Mouse (Mus musculus) forebrain, embryonic 14.5 days (tissue): ENCODE data around the gene Cyp2b13. TPM values are rescaled to one million over a fixed set of nuclear protein-coding genes. Genes with fewer than 3 reads are reported as not detected.
"Not testable (repeated sequence)": the region's sequence is repeated elsewhere in the genome, so short reads cannot be mapped to it uniquely, and the experiment has no call there.

Source experiments
- ATAC-seq: fragments of 200-750 bp; cut with Nextera tagmentation; 2 replicates; pipeline ENCODE4 v1.8.0; 2017; ENCODE audit warnings: mild to moderate bottlenecking, moderate library complexity
- DNase-seq: peaks from one replicate; pipeline ENCODE4 v3.0.0-alpha.2; 2015; ENCODE audit warnings: low spot score
- H3K27ac ChIP-seq: fragments of 300-500 bp; sonication (generic); 2 replicates; pipeline ENCODE4 v1.5.1; 2014; ENCODE audit warnings: low read depth, mild to moderate bottlenecking, control low read depth, low read length, moderate library complexity
- H3K27me3 ChIP-seq: fragments of 300-500 bp; sonication (generic); replicated peaks from 2 replicates; pipeline ENCODE4 v1.6.1; 2014; ENCODE audit warnings: low read length, control low read depth, mixed read lengths; ENCODE audit not compliant: control insufficient read depth, insufficient read depth
- H3K36me3 ChIP-seq: fragments of 300-500 bp; sonication (generic); 2 replicates; pipeline ENCODE4 v1.6.1; 2014; ENCODE audit warnings: low read length, control low read depth; ENCODE audit not compliant: control insufficient read depth, insufficient read depth
- H3K4me1 ChIP-seq: fragments of 300-500 bp; sonication (generic); 2 replicates; pipeline ENCODE4 v1.6.1; 2014; ENCODE audit warnings: antibody characterized with exemption, low read length, control low read depth; ENCODE audit not compliant: control insufficient read depth, insufficient read depth
- H3K4me2 ChIP-seq: fragments of 300-500 bp; sonication (generic); 2 replicates; pipeline ENCODE4 v1.6.1; 2014; ENCODE audit warnings: mild to moderate bottlenecking, control low read depth, low read length
- H3K4me3 ChIP-seq: fragments of 300-500 bp; sonication (generic); 2 replicates; pipeline ENCODE4 v1.5.1; 2014; ENCODE audit warnings: low read depth, low read length, control low read depth
- H3K9ac ChIP-seq: fragments of 300-500 bp; sonication (generic); 2 replicates; pipeline ENCODE4 v1.6.1; 2014; ENCODE audit warnings: mild to moderate bottlenecking, low read length, control low read depth, moderate library complexity
- H3K9me3 ChIP-seq: fragments of 300-500 bp; sonication (generic); replicated peaks from 2 replicates; pipeline ENCODE4 v1.6.1; 2016; ENCODE audit warnings: low read length, control low read depth, mixed read lengths; ENCODE audit not compliant: control insufficient read depth
- WGBS: fragments of 180-500 bp; shearing (Covaris S2); extraction: QIAGEN DNeasy Blood & Tissue Kit; methylation state at CpG from one replicate; pipeline ENCODE4 v1.1.7; 2014; 5-methylcytosine and 5-hydroxymethylcytosine counted together
- polyA plus RNA-seq: library from polyadenylated mRNA; unstranded; fragments of >200 nt; fragmentation: Nextera tagmentation; extraction: Ambion mirVana; gene quantifications from 2 replicates; pipeline ENCODE4 v1.2.1, GENCODE M21; 2014

Gene Cyp2b13
- not detected in 2 replicates for polyA plus RNA-seq

DNA sequence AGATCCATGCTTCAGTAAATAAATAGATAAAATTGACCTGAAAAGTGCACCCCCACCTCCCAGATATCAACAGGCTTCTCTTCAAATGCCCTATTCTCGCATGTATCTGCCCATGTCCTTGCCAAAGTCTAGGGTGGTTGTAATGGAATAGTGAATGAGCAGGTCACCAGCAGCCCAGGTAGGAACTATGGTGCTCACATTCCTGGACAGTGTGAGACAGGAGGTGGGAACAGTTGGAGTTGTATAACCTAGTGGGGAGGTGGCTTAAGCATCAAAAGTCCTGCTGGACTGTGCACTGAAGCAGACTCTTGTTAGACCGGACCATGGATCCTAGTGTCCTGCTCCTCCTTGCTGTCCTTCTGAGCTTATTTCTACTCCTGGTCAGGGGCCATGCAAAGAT is at the start of gene Cyp2b13:
Gene Cyp2b13 (plus strand): TSS at position 301 of the 400 bp plus-strand sequence.
- not testable (repeated sequence) for ATAC-seq, DNase-seq, H3K4me3 ChIP-seq, H3K9me3 ChIP-seq, H3K9ac ChIP-seq, H3K36me3 ChIP-seq, H3K27ac ChIP-seq, H3K4me2 ChIP-seq, H3K27me3 ChIP-seq, H3K4me1 ChIP-seq
- WGBS, result 73% methylated on average over 1 of the region's 2 CpGs

DNA sequence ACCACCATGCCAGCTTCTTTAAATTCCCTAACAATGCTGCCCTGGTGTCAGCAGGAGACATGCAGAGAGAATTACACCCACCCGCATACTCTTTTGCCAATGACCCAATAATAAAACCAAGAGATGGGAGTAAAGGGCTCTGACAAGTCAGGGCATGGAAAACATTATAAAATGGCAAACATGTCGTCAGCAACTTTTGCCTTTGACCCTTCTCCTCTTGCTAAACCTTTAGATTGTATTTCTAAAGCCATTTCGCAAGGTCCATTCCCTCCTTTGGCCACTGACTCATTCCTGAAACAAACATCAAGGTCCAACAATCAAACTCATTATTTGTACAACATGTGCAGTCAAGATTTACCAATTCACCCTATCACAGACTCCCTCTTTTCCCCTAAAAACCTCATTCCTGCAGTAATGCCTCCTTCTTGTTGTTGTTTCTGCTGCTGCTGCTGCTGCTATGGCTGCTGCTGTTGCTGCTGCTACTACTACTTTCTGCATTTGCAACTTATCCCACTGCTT is 41.4 kb upstream of the Cyp2b13 start:
- H3K4me3 ChIP-seq, H3K36me3 ChIP-seq, H3K9me3 ChIP-seq, DNase-seq, H3K4me2 ChIP-seq, ATAC-seq, H3K4me1 ChIP-seq, H3K27ac ChIP-seq, H3K27me3 ChIP-seq, H3K9ac ChIP-seq: not testable (repeated sequence)
- WGBS, result 80% methylated on average over 1 of the region's 3 CpGs

DNA sequence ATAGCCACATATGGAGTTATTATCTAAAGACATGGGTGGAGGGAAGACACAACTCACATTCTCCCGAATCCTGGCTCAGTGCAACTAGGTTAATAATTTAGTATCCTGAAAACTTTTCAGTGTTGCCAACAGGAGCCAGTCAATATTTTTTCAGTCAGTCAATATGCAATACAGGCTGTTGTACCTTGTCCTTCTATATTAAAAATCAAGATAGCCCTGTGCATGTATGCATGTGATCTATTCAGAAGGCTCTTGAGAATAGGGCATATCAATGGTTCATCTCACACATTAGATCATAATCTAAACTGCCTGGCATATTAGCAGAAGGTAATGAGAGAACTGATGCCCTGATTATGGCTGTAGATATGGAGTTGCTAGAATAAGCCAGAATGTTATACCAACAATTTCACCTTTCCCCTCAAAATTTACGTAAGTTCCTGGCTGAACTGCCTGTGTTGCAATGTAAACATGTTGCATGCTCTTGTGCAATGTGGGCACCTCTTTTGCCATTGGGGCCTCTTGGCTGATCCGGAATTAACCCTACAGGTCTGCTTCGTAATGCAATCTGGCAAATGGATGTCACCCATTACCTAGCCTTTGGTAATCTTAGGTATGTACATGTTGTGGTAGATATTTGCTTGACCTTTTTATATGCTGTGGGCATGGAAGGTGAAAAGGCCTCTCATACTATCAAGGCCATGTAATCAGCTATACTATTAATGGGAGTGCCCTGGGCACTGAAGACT is 6.2 kb upstream of the Cyp2b13 start:
- H3K9me3 ChIP-seq, ATAC-seq, H3K4me2 ChIP-seq, H3K36me3 ChIP-seq, DNase-seq, H3K4me1 ChIP-seq, H3K4me3 ChIP-seq, H3K27ac ChIP-seq, H3K9ac ChIP-seq, H3K27me3 ChIP-seq: not testable (repeated sequence)
- WGBS, result 79% methylated on average over 3 of the region's 4 CpGs

DNA sequence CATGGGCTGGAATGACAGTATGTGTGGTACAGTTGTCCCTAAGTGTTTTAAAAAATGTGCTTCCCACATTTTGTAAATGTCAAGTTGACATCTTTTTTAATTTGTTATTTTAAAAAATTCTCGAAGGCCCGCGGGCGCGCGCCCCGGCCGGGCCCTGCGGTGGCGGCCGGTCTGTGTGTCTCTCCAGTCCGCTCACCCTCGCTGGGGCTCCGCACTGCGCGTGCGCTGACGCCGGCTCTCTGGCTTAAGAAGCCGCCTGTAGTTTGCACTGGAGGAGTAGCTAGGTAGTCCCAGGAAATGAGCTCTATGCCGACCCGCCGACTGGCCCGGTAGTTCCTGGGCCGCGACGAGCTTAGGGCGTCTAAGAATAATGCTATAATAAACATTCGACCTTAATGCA is 10.4 kb downstream of the Cyp2b13 start:
- H3K36me3 ChIP-seq, H3K4me1 ChIP-seq, H3K27me3 ChIP-seq, ATAC-seq, H3K9me3 ChIP-seq, H3K27ac ChIP-seq, H3K4me2 ChIP-seq, DNase-seq, H3K9ac ChIP-seq, H3K4me3 ChIP-seq: not testable (repeated sequence)
- WGBS, result 67% methylated on average over 29 of the region's 29 CpGs

DNA sequence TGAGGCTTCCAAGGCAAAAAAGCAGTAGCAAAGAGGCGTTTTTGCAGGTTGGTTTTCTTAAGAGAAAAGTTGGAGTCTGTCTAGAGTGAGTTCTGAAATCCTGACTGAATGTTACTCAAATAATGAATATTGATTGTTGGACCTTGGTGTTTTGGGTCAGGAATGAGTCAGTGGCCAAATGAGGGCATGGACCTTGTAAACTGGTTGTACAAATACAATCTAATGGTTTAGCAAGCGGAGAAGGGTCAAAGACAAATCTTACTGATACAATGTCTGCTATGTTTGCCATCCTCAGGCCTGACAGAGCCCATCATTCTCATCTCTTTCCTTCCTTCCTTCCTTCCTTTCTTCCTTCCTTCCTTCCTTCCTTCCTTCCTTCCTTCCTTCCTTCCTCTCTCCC is 21.3 kb downstream of the Cyp2b13 start:
- Histone ChIP-seq H3K9me3 (0 out of 2 replicates have a peak, but pooled peaks cover 7% of the 10 kb centered on the region), H3K4me3 (no peak overlapping the region), H3K27ac (no peak overlapping the region), H3K4me2 (no peak overlapping the region), H3K36me3 (no peaks in the 10 kb centered on the region), H3K27me3 (no peaks in the 10 kb centered on the region), H3K9ac (no peak overlapping the region), H3K4me1 (no peaks in the 10 kb centered on the region)
- no peak for DNase-seq
- 74% methylated on average over 2 of the region's 2 CpGs for WGBS
- ATAC-seq, result no peak

DNA sequence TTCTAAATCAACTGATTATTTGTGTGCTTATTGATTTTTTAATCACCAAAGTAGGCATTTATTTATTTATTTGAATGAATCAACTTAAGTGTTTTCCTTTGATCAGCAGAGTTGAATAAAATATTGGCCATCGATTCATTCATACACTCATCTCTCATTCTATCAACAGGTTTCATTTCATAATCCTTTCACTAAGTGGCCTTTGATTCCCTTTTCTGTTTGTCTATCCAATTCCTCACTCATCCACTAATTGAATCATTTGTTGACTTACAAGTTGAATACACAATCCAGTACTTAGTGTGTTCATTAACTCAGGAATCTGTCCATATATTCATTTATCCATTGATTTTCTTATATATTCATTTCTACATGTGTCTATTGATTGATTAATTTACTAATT is 26.1 kb downstream of the Cyp2b13 start:
- Histone ChIP-seq H3K27ac (no peak overlapping the region), H3K4me2 (no peak overlapping the region), H3K27me3 (no peaks in the 10 kb centered on the region), H3K4me3 (no peak overlapping the region), H3K9me3 (peaks cover 8% of the 10 kb centered on the region), H3K36me3 (no peaks in the 10 kb centered on the region), H3K9ac (no peak overlapping the region), H3K4me1 (no peaks in the 10 kb centered on the region)
- WGBS, result 98% methylated on average over 1 of the region's 1 CpGs
- DNase-seq, result no peak
- ATAC-seq, result no peak

DNA sequence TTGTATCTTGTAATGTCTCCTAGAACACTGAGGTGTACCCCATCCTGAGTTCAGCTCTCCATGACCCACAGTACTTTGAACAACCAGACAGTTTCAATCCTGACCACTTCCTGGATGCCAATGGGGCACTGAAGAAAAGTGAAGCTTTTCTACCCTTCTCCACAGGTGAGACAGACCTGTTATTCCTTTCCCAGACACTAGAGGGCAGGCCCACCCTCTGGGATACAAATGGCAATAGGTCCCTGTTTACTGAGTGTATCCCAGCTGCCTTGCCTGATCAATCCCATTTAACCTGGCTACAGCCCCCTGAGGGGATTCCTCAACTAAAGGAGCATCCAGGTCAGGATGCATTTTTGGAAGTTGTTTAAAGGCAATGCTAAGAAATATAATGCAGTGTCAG is 27.3 kb downstream of the Cyp2b13 start:
- H3K9ac ChIP-seq, H3K4me3 ChIP-seq, H3K27ac ChIP-seq, ATAC-seq, DNase-seq, H3K4me2 ChIP-seq, H3K4me1 ChIP-seq, H3K27me3 ChIP-seq, H3K9me3 ChIP-seq, H3K36me3 ChIP-seq: not testable (repeated sequence)

DNA sequence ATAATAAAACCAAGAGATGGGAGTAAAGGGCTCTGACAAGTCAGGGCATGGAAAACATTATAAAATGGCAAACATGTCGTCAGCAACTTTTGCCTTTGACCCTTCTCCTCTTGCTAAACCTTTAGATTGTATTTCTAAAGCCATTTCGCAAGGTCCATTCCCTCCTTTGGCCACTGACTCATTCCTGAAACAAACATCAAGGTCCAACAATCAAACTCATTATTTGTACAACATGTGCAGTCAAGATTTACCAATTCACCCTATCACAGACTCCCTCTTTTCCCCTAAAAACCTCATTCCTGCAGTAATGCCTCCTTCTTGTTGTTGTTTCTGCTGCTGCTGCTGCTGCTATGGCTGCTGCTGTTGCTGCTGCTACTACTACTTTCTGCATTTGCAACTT is 78.3 kb downstream of the Cyp2b13 start:
- H3K4me3 ChIP-seq, H3K36me3 ChIP-seq, H3K9ac ChIP-seq, ATAC-seq, H3K27ac ChIP-seq, DNase-seq, H3K4me1 ChIP-seq, H3K27me3 ChIP-seq, H3K9me3 ChIP-seq, H3K4me2 ChIP-seq: not testable (repeated sequence)
- WGBS, result no CpG with 5 or more reads among the region's 2 CpGs

DNA sequence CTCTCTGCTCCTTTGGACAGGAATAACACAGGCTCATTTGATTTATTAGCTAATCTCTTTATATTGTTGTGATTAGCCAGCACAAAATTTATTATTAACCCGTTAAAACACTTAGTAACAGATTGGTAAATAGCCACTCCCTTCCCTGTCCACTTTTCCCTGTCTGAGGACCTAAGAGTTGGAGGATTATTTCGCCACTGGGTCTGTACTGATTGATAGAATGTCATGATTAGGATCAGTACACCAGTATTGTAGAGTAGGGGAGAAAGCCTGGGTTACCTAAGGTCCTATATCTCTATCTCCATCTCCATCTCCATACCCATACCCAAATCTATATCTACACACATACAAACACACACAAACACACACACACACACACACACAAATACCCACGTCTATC is 82.4 kb downstream of the Cyp2b13 start:
- H3K9me3 ChIP-seq, H3K9ac ChIP-seq, H3K27ac ChIP-seq, H3K4me1 ChIP-seq, H3K4me2 ChIP-seq, H3K36me3 ChIP-seq, H3K27me3 ChIP-seq, DNase-seq, ATAC-seq, H3K4me3 ChIP-seq: not testable (repeated sequence)
- 100% methylated on average over 1 of the region's 3 CpGs for WGBS
